Mouse (Mus musculus): ENCODE measurements around the gene Sesn3. TPM values are rescaled to one million over a fixed set of nuclear protein-coding genes. Genes with fewer than 3 reads are reported as not detected.

Sesn3 gene
- polyA plus RNA-seq, 1 experiment from 2014 or later, result 15.9 TPM

- ATAC-seq (ENCODE audit: low FRiP score) (peak; percentile 99), DNase-seq (ENCODE audit: low spot score, missing footprints) (peak; percentile 99)
- H3K9me3 ChIP-seq (ENCODE audit: control insufficient read depth, low read length), result no peaks in the 10 kb centered on the region
- peak overlapping the region; percentile 89 for H3K4me3 ChIP-seq (ENCODE audit: low read depth, low read length)
- no peaks in the 10 kb centered on the region for H3K27me3 ChIP-seq (ENCODE audit: control insufficient read depth, insufficient read depth, low read length)
- peaks cover 4% of the 10 kb centered on the region; the same call in 1 of the 2 replicates for H3K4me1 ChIP-seq (ENCODE audit: control insufficient read depth, insufficient read depth, low read length)
- peak overlapping the region; percentile 81 for H3K27ac ChIP-seq (ENCODE audit: low read depth, low read length)
- no peaks in the 10 kb centered on the region for H3K36me3 ChIP-seq (ENCODE audit: control insufficient read depth, insufficient read depth, low read length)
- H3K4me2 ChIP-seq, result peak overlapping the region; percentile 70
- under 1% methylated on average over 50 of the region's 54 CpGs for WGBS
- peak overlapping the region; percentile 80 for H3K9ac ChIP-seq (ENCODE audit: low read length)
Measured at GRCm38 (mm10) chr9:14275792-14276480, 1.1 kb downstream of the Sesn3 start.

DNA sequence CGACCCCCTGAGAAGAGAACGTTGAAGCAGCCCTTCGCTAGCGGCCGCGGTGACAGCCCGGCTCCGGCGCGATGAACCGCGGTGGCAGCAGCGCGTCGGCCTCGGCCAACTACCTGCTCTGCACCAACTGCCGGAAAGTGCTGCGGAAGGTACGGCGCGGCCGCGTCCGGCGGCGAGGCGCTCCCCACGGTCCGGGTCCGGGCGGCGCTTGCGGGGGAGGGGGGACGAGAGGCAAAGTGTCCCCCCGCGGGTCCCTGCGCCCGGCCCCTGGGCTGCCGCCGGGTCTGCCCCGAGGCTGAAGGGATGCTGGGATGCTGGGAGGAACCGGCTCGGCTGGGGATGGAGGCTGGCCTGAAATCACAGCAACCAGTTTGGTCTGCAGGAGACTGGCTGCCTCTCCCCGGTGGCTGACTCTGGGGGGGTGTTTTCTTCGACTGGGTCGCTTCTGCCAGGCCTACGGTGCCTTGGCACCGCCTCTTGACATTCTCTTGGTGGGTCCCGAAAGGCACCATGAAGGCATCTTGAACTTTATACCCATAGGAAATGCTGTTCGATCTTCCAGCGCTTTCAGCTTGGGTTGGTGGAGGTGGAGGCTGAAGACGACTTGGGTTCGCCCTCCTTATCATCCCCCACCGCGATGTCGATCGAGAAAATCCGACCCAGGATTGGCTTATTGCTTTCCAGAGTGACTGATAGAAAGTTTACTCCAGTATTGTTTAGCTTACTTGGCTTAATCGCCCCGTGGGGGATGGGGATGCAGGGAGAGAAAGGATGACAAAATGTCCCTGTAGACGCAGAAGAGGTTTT lies 1.8 kb downstream of the Sesn3 start:
- ATAC-seq (ENCODE audit: low FRiP score), result peak; percentile 71
- Histone ChIP-seq H3K9ac (ENCODE audit: low read length) (peak overlapping the region; percentile 80), H3K4me3 (ENCODE audit: low read depth, low read length) (peak overlapping the region; percentile 89), H3K4me2 (peak overlapping the region; percentile 70), H3K4me1 (ENCODE audit: control insufficient read depth, insufficient read depth, low read length) (peaks cover 4% of the 10 kb centered on the region; the same call in 1 of the 2 replicates), H3K27ac (ENCODE audit: low read depth, low read length) (peak overlapping the region; percentile 81), H3K36me3 (ENCODE audit: control insufficient read depth, insufficient read depth, low read length) (no peaks in the 10 kb centered on the region), H3K9me3 (ENCODE audit: control insufficient read depth, low read length) (no peaks in the 10 kb centered on the region), H3K27me3 (ENCODE audit: control insufficient read depth, insufficient read depth, low read length) (no peaks in the 10 kb centered on the region)
- under 1% methylated on average over 57 of the region's 61 CpGs for WGBS
- peak; percentile 97 for DNase-seq (ENCODE audit: low spot score, missing footprints)

DNA sequence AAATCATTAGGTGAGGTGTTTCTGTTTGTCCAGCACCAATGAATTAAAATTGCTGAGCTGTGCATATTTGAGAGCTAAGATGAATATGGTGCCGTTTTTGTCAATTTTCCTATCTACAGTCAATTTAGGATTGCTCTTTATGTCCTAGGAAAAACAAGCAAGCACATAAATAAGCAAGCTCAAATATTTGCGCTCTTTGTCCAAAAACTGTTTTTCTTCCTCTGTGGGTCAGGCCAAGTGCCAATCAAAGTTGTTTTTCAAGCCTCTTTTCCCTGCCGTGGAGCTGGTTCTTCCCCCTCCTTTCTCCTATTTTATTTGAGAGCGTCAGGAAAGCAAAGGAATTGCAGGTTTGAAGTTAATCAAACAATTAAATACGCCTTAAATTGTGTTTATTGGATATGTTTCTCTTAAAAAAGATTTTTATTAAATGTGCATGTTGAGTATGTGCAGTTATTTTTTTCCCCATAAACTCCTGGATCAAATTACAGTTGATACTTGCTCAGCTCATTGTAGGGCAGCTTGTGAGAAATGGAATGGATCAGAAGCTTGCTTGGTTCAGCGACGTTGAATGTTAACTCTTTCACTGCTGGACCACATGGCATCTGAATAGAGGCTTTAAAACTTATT lies 2.6 kb downstream of the Sesn3 start:
- H3K9ac ChIP-seq (ENCODE audit: low read length), result peak overlapping the region; percentile 80
- peak overlapping the region; percentile 89 for H3K4me3 ChIP-seq (ENCODE audit: low read depth, low read length)
- H3K4me1 ChIP-seq (ENCODE audit: control insufficient read depth, insufficient read depth, low read length), result peaks cover 4% of the 10 kb centered on the region; the same call in 1 of the 2 replicates
- ATAC-seq (ENCODE audit: low FRiP score) (no peak), DNase-seq (ENCODE audit: low spot score, missing footprints) (peak; percentile 94)
- H3K4me2 ChIP-seq, result peak overlapping the region; percentile 70
- WGBS, result under 1% methylated on average over 7 of the region's 7 CpGs
- no peaks in the 10 kb centered on the region for H3K36me3 ChIP-seq (ENCODE audit: control insufficient read depth, insufficient read depth, low read length)
- no peaks in the 10 kb centered on the region for H3K27me3 ChIP-seq (ENCODE audit: control insufficient read depth, insufficient read depth, low read length)
- no peak overlapping the region for H3K27ac ChIP-seq (ENCODE audit: low read depth, low read length)
- H3K9me3 ChIP-seq (ENCODE audit: control insufficient read depth, low read length), result no peaks in the 10 kb centered on the region

DNA sequence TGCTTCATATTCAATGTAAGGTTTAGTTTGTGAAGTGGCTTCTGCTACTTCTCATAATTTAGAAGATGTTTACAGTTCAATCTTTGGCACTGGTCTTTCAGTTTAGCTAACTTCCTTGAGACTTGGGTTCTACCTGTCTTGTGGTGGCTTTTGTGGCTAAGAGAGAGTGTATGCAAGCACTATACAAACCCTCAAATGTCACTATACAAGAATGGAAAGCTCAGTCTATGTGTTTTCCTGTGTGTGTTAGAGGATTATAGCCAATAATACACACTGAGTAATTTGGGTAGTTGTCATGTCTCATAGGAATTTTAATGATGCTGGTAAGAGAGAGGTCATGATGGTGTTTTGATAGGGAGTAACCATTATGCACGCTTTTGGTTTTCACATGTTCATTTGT lies 5.8 kb downstream of the Sesn3 start:
- Histone ChIP-seq H3K4me3 (ENCODE audit: low read depth, low read length) (no peak overlapping the region), H3K36me3 (ENCODE audit: control insufficient read depth, insufficient read depth, low read length) (no peaks in the 10 kb centered on the region), H3K9ac (ENCODE audit: low read length) (no peak overlapping the region), H3K27ac (ENCODE audit: low read depth, low read length) (no peak overlapping the region), H3K4me1 (ENCODE audit: control insufficient read depth, insufficient read depth, low read length) (no peaks in the 10 kb centered on the region; the same call in 1 of the 2 replicates), H3K4me2 (no peak overlapping the region), H3K27me3 (ENCODE audit: control insufficient read depth, insufficient read depth, low read length) (no peaks in the 10 kb centered on the region), H3K9me3 (ENCODE audit: control insufficient read depth, low read length) (no peaks in the 10 kb centered on the region)
- 86% methylated on average over 1 of the region's 1 CpGs for WGBS
- DNase-seq (ENCODE audit: low spot score, missing footprints), result no peak
- ATAC-seq (ENCODE audit: low FRiP score), result no peak

- no peak overlapping the region for H3K4me2 ChIP-seq
- 71% methylated on average over 3 of the region's 3 CpGs for WGBS
- H3K9me3 ChIP-seq (ENCODE audit: control insufficient read depth, low read length), result no peaks in the 10 kb centered on the region
- DNase-seq (ENCODE audit: low spot score, missing footprints), result no peak
- H3K27me3 ChIP-seq (ENCODE audit: control insufficient read depth, insufficient read depth, low read length), result no peaks in the 10 kb centered on the region
- ATAC-seq (ENCODE audit: low FRiP score), result no peak
- no peaks in the 10 kb centered on the region for H3K4me1 ChIP-seq (ENCODE audit: control insufficient read depth, insufficient read depth, low read length)
- H3K9ac ChIP-seq (ENCODE audit: low read length), result no peak overlapping the region
- no peaks in the 10 kb centered on the region for H3K36me3 ChIP-seq (ENCODE audit: control insufficient read depth, insufficient read depth, low read length)
- no peak overlapping the region for H3K4me3 ChIP-seq (ENCODE audit: low read depth, low read length)
- H3K27ac ChIP-seq (ENCODE audit: low read depth, low read length), result no peak overlapping the region
Measured at GRCm38 (mm10) chr9:14285036-14285435, 10.2 kb downstream of the Sesn3 start.

- Histone ChIP-seq H3K9ac (ENCODE audit: low read length) (no peak overlapping the region), H3K9me3 (ENCODE audit: control insufficient read depth, low read length) (no peaks in the 10 kb centered on the region), H3K27ac (ENCODE audit: low read depth, low read length) (no peak overlapping the region), H3K4me2 (no peak overlapping the region), H3K4me1 (ENCODE audit: control insufficient read depth, insufficient read depth, low read length) (no peaks in the 10 kb centered on the region), H3K4me3 (ENCODE audit: low read depth, low read length) (no peak overlapping the region), H3K36me3 (ENCODE audit: control insufficient read depth, insufficient read depth, low read length) (no peaks in the 10 kb centered on the region), H3K27me3 (ENCODE audit: control insufficient read depth, insufficient read depth, low read length) (no peaks in the 10 kb centered on the region)
- ATAC-seq (ENCODE audit: low FRiP score) (no peak), DNase-seq (ENCODE audit: low spot score, missing footprints) (no peak)
- 92% methylated on average over 1 of the region's 1 CpGs for WGBS
Measured at GRCm38 (mm10) chr9:14287234-14287633, 12.4 kb downstream of the Sesn3 start.

DNA sequence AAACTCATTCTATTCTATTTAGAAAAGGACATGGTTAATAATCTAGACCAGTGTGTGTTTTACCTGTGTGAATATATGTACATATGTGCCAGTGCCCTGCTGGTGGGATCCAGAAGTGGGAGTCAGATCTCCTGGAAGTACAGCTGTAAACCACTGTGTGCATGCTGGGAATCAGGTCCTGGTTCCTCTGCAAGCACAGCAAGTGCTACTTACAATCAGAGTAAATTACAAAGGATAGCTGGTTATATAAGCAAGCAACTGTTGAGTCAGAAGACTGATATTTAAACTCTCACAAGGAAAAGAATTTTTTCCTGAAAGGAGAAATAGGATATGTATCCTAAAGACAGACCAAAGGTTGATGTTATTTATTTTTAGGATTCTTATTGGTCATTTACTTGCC lies 13.6 kb downstream of the Sesn3 start:
- no peak overlapping the region for H3K27ac ChIP-seq (ENCODE audit: low read depth, low read length)
- no peak overlapping the region for H3K4me3 ChIP-seq (ENCODE audit: low read depth, low read length)
- no peak overlapping the region for H3K4me2 ChIP-seq
- DNase-seq (ENCODE audit: low spot score, missing footprints) (no peak), ATAC-seq (ENCODE audit: low FRiP score) (no peak)
- H3K4me1 ChIP-seq (ENCODE audit: control insufficient read depth, insufficient read depth, low read length), result no peaks in the 10 kb centered on the region
- no peaks in the 10 kb centered on the region for H3K36me3 ChIP-seq (ENCODE audit: control insufficient read depth, insufficient read depth, low read length)
- no peak overlapping the region for H3K9ac ChIP-seq (ENCODE audit: low read length)
- no peaks in the 10 kb centered on the region for H3K9me3 ChIP-seq (ENCODE audit: control insufficient read depth, low read length)
- no peaks in the 10 kb centered on the region for H3K27me3 ChIP-seq (ENCODE audit: control insufficient read depth, insufficient read depth, low read length)

DNA sequence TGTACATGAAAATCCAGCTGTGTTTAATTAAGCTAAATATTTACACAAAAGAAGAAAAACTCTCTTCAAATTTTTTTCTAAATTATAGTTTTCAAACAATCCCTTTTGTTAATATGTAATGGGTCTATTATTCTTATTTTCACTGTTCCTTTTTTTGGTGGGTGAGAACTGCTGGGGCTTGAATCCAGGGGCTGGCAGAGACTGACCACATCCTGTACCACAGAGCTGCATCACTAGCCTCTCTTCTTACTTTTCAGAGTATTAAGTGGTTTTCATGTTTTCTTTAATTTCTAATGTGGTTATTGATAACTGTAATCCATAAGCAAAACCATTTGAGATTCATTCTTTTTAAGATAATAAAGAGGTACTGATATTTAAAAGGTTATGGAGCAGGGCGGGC lies 19.0 kb downstream of the Sesn3 start:
- ATAC-seq (ENCODE audit: low FRiP score) (no peak), DNase-seq (ENCODE audit: low spot score, missing footprints) (no peak)
- no peak overlapping the region for H3K9ac ChIP-seq (ENCODE audit: low read length)
- 96% methylated on average over 1 of the region's 1 CpGs for WGBS
- no peaks in the 10 kb centered on the region for H3K4me1 ChIP-seq (ENCODE audit: control insufficient read depth, insufficient read depth, low read length)
- no peak overlapping the region for H3K4me2 ChIP-seq
- H3K9me3 ChIP-seq (ENCODE audit: control insufficient read depth, low read length), result no peaks in the 10 kb centered on the region
- H3K27me3 ChIP-seq (ENCODE audit: control insufficient read depth, insufficient read depth, low read length), result no peaks in the 10 kb centered on the region
- no peak overlapping the region for H3K27ac ChIP-seq (ENCODE audit: low read depth, low read length)
- H3K4me3 ChIP-seq (ENCODE audit: low read depth, low read length), result no peak overlapping the region
- no peaks in the 10 kb centered on the region for H3K36me3 ChIP-seq (ENCODE audit: control insufficient read depth, insufficient read depth, low read length)
